Mouse (Mus musculus): ENCODE results near the gene Cd5.

DNA sequence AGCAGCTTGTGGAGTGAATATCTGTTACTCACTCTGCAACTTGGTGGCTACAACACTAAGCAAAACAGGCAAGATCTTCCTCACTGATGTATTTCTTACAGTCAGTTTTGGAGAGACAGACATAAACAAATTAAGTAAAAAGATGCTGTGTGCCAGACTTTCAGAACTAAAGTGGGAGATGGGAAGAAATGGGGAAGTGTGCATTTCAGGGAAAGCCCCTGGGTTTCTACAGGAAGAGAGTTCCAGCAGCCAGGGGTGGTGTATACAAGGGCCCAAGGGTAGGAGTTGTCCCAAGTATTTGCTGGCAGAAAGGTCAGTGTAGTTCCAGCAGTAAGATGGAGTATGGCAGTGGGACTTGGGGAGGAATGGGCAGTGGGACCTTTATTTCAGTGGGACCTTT lies 20.7 kb upstream of the Cd5 start:
- TF ChIP-seq CTCF (IDR thresholded peaks at IDR 0.05; ENCODE audit: control insufficient read depth, insufficient read depth, insufficient read length) (no peak), FOSL1 (IDR thresholded peaks at IDR 0.05; ENCODE audit: insufficient read depth, low read length, poor library complexity, severe bottlenecking) (no peak), CEBPB (IDR thresholded peaks at IDR 0.05; ENCODE audit: low read depth) (no peak), MYOD1 (IDR thresholded peaks at IDR 0.05; ENCODE audit: control insufficient read depth, insufficient read length, low read depth) (no peak), MAX (IDR thresholded peaks at IDR 0.05) (no peak), MYOG (IDR thresholded peaks at IDR 0.05; ENCODE audit: control insufficient read depth, extremely low read depth, insufficient read length) (no peak)

All from C2C12 (cell line).